Mouse (Mus musculus) liver, embryonic 15.5 days (tissue): ENCODE measurements around the gene Slc25a40. TPM values are rescaled to one million over a fixed set of nuclear protein-coding genes. Genes with fewer than 3 reads are reported as not detected.
A peak's percentile ranks its signal among the peaks of the same experiment; 100 is the strongest.

ENCODE experiments used
- ATAC-seq: fragments of 200-750 bp; cut with Nextera tagmentation; 2 replicates; pipeline ENCODE4 v1.8.0; 2017; ENCODE audit warnings: moderate number of reproducible peaks, mild to moderate bottlenecking, moderate library complexity; ENCODE audit not compliant: insufficient read depth
- H3K27ac ChIP-seq: fragments of 300-500 bp; sonication (generic); replicated peaks from 2 replicates; pipeline ENCODE4 v1.5.1; 2015; ENCODE audit warnings: mild to moderate bottlenecking, inconsistent platforms
- H3K27me3 ChIP-seq: fragments of 300-500 bp; sonication (generic); 2 replicates; pipeline ENCODE4 v1.6.1; 2015; ENCODE audit warnings: mild to moderate bottlenecking, inconsistent platforms
- H3K36me3 ChIP-seq: fragments of 300-500 bp; sonication (generic); replicated peaks from 2 replicates; pipeline ENCODE4 v1.6.1; 2015; ENCODE audit warnings: moderate library complexity, mild to moderate bottlenecking, inconsistent platforms
- H3K4me1 ChIP-seq: fragments of 300-500 bp; sonication (generic); replicated peaks from 2 replicates; pipeline ENCODE4 v1.6.1; 2015; ENCODE audit warnings: inconsistent platforms
- H3K4me2 ChIP-seq: fragments of 300-500 bp; sonication (generic); 2 replicates; pipeline ENCODE4 v1.6.1; 2015; ENCODE audit warnings: moderate library complexity, mild to moderate bottlenecking, inconsistent platforms
- H3K4me3 ChIP-seq: fragments of 300-500 bp; sonication (generic); replicated peaks from 2 replicates; pipeline ENCODE4 v1.5.1; 2015; ENCODE audit warnings: mild to moderate bottlenecking, inconsistent platforms
- H3K9ac ChIP-seq: fragments of 300-500 bp; sonication (generic); 2 replicates; pipeline ENCODE4 v1.6.1; 2015; ENCODE audit warnings: moderate library complexity, mild to moderate bottlenecking, inconsistent platforms
- H3K9me3 ChIP-seq: fragments of 300-500 bp; sonication (generic); replicated peaks from 2 replicates; pipeline ENCODE4 v1.6.1; 2016; ENCODE audit warnings: inconsistent platforms
- WGBS: fragments of 180-500 bp; shearing (Covaris S2); methylation state at CpG from one replicate; pipeline ENCODE4 v1.1.7; 2015; ENCODE audit warnings: mixed read lengths; ENCODE audit not compliant: insufficient replicate concordance; 5-methylcytosine and 5-hydroxymethylcytosine counted together
- polyA plus RNA-seq: library from polyadenylated mRNA; unstranded; fragments of >200 nt; fragmentation: Nextera tagmentation; extraction: Ambion mirVana; gene quantifications from 2 replicates; pipeline ENCODE4 v1.2.1, GENCODE M21; 2015

Slc25a40 gene
- polyA plus RNA-seq = 2.8 and 3.5 TPM in 2 replicates

DNA sequence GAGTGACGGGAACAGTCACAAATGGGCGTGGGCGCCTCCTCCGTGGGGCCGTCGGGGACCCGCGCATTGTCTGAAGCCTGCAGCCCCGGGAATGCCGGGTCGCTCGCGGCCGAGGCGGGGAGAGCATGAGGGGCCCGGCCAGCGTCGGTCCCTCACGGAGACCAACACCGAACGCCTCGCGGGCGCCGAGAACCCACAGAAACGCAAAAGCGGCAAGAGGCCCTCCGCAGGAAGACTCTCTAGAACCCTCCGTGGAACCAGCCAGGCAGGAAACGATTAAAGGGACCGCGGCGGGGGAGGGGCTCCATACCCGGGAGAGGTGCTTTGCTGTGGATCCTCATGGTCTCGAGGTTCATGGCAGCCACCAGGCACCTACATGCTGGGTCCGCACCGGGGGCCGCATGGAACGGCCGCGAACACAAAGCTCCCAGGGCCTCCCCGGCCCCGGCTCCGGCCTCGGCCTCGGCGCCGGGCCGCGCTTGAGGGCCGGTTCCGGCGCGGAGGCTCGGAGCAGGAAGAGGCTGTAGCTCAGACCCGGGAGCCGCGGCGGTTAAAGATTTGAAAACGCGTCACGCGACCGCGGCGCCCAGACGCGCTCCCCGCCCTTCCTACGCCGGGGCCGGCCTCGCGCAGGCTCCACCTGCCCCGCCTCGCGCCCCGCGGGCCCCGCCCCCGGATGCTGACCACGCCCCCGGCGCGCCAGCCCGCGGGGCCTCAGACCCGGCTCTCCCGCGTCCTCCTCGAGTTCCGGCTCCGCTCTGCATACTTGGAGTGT lies at the start of gene Slc25a40, which contains the start of gene Dbf4:
Gene Slc25a40 (plus strand): TSS at position 694 of the 775 bp plus-strand sequence.
Gene Dbf4 (minus strand): TSS at position 560 of the 775 bp plus-strand sequence.
- H3K27ac ChIP-seq = peak within 1 kb of the TSS; percentile 95
- H3K9me3 ChIP-seq = no peaks in the 10 kb centered on the region
- peaks cover 17% of the 10 kb centered on the region for H3K4me1 ChIP-seq
- peak within 1 kb of the TSS; percentile 95 for H3K4me3 ChIP-seq
- H3K4me2 ChIP-seq = peak within 1 kb of the TSS; percentile 86
- H3K27me3 ChIP-seq = no peaks in the 10 kb centered on the region
- under 1% methylated on average over 85 of the region's 93 CpGs for WGBS
- ATAC-seq = peak; percentile 98
- peaks cover 33% of the 10 kb centered on the region for H3K36me3 ChIP-seq
- peak within 1 kb of the TSS; percentile 97 for H3K9ac ChIP-seq

DNA sequence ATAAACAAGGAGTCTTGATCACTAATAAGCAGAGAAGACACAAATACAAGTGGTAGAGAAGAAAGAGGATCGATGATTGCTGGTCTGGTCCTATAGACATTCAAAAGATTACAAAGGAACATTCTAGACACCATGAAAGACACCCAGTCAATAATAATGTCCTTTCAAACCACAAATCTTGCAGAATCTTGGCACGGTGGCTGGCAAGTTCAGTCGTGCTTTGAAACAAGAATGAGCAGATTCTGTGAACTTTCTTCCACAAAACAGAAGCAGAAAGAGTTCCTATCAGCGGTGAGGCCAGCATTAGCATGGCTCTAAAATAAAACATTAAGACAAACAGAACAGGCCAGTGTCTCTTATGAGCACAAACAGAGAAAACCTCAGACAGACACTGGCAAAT lies 49.2 kb upstream of the Slc25a40 start:
- no peak overlapping the region for H3K4me3 ChIP-seq
- WGBS = 56% methylated on average over 4 of the region's 4 CpGs
- peaks cover 12% of the 10 kb centered on the region for H3K27me3 ChIP-seq

DNA sequence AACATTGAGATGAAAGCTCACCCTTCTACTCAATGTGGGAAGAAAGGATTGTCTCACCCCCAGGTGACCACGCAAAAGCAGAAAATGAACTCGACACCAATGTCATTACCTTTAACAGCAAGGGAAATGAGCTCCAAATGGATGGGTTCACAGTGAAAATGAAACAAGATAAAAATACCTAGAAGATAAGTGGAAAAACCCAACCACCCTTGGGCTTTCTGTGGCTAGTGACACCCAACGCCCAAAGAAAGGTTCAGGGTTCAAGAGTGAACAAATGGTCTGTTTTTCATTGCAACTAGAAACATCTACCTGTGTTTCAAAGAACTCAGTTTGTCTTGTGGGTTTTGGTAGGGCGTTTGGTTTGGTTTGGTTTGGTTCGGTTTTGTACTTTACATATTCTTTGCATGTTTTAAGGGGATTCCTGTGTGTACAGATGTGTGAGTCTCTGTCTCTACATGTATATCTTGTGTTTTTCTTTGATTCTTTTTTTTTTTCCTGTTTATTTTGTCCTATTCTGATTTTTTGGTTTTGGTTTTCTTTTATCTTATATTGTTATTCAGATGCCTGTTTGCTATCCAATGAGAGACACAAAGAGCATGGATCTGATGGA lies 48.2 kb upstream of the Slc25a40 start:
- Histone ChIP-seq H3K9ac (no peak overlapping the region), H3K36me3 (no peaks in the 10 kb centered on the region), H3K27ac (no peak overlapping the region), H3K4me1 (no peaks in the 10 kb centered on the region), H3K9me3 (no peaks in the 10 kb centered on the region), H3K27me3 (0 out of 2 replicates have a peak, but pooled peaks cover 4% of the 10 kb centered on the region), H3K4me3 (no peak overlapping the region), H3K4me2 (no peak overlapping the region)
- ATAC-seq = no peak
- WGBS = 54% methylated on average over 5 of the region's 5 CpGs

More for the DNA sequence above, 49.2 kb upstream of the Slc25a40 start:
- no peaks in the 10 kb centered on the region for H3K9me3 ChIP-seq
- H3K27ac ChIP-seq = no peak overlapping the region
- no peak overlapping the region for H3K4me2 ChIP-seq
- no peaks in the 10 kb centered on the region for H3K4me1 ChIP-seq
- ATAC-seq = no peak
- no peak overlapping the region for H3K9ac ChIP-seq
- no peaks in the 10 kb centered on the region for H3K36me3 ChIP-seq

DNA sequence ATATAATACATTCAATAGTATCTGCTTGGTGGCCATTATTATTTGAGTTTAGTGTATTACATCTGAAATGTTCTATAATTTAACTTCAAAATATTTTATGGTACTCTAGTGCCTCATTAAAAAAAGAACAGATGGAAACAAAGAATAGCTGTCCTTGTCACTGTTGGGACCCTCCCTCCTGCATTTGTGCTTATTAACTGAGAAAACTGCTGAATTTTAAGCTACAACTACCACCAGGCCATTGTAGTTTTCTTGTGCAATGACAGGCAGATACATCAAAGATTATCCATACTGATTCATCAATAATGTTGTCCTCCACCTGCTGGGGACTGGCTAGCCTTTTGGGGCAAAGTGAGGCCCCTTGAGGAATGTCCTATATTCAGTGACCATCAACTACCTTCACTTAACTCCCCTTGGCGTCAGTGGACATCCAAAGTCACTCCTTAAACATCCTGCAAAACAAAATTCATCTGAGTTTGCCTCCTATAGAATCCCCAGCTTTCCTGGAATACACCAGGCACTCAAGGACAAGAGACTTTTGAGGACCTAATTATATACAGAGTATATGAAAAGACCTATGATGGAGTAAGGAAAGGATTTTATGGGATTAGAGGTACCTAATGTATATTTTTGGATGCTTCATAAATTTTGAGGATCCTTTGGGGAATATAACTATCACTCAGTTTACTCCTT lies 28.6 kb upstream of the Slc25a40 start:
- no peaks in the 10 kb centered on the region for H3K27me3 ChIP-seq
- H3K27ac ChIP-seq = no peak overlapping the region
- H3K9ac ChIP-seq = no peak overlapping the region
- no peak for ATAC-seq
- no peak overlapping the region for H3K4me3 ChIP-seq
- H3K4me2 ChIP-seq = no peak overlapping the region
- no peaks in the 10 kb centered on the region for H3K4me1 ChIP-seq
- H3K36me3 ChIP-seq = peaks cover 25% of the 10 kb centered on the region
- H3K9me3 ChIP-seq = no peaks in the 10 kb centered on the region
- 64% methylated on average over 1 of the region's 1 CpGs for WGBS

DNA sequence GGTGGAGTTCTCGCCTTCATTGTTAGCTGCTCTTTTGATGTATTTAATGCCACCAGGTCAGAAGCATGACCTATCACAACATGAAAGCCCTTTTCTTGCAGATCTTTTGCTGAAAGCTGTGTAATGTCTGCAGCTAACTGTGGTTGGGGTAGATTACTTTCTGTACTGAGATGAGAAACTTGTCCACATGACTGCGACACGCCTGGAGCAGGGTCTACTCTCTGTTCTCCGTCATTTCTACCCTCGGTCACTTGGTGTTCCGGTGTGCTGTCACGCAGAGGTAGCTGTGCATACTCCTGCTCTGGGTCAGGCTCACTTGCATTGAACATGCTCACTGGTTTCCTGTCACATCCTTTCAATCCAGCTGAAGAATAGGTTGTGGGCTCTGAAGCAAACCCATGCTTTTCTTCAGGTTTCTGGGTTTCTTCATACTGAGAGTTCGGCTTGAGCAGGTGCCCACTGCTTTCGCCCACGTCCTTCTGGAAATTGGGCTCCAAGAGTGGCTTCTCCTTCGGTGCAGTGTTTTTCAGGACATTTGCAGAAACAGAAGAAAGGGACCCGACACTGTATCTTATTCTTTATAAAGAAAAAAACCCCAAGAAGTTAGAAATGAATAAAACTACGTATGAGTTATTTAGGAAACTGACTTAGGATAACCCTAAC lies 24.9 kb upstream of the Slc25a40 start:
- no peak for ATAC-seq
- no peak overlapping the region for H3K4me2 ChIP-seq
- no peak overlapping the region for H3K9ac ChIP-seq
- no peak overlapping the region for H3K27ac ChIP-seq
- 92% methylated on average over 13 of the region's 13 CpGs for WGBS
- no peaks in the 10 kb centered on the region for H3K27me3 ChIP-seq
- peaks cover 53% of the 10 kb centered on the region for H3K36me3 ChIP-seq
- no peaks in the 10 kb centered on the region for H3K4me1 ChIP-seq
- H3K9me3 ChIP-seq = no peaks in the 10 kb centered on the region
- H3K4me3 ChIP-seq = no peak overlapping the region

DNA sequence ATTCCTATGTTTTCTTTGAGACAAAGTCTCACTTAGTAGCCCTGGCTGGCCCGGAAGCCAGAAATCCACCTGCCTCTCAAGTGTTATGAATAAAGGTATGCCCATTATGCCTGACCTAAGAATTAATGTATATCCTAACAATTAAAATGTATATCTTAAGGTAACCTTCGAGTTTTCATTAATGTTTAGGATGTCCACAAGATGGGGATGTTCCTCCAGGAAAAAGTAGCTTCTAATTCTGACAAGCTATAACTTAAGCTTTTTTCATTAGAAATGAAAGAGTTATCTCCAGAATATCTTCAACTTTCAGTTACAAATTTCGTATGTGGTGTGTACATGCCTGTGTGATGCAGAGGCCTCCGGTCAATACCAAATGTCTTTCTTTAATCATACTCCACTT lies 13.9 kb upstream of the Slc25a40 start:
- H3K4me1 ChIP-seq = peaks cover 2% of the 10 kb centered on the region; the same call in 1 of the 2 replicates
- no peak overlapping the region for H3K4me3 ChIP-seq

DNA sequence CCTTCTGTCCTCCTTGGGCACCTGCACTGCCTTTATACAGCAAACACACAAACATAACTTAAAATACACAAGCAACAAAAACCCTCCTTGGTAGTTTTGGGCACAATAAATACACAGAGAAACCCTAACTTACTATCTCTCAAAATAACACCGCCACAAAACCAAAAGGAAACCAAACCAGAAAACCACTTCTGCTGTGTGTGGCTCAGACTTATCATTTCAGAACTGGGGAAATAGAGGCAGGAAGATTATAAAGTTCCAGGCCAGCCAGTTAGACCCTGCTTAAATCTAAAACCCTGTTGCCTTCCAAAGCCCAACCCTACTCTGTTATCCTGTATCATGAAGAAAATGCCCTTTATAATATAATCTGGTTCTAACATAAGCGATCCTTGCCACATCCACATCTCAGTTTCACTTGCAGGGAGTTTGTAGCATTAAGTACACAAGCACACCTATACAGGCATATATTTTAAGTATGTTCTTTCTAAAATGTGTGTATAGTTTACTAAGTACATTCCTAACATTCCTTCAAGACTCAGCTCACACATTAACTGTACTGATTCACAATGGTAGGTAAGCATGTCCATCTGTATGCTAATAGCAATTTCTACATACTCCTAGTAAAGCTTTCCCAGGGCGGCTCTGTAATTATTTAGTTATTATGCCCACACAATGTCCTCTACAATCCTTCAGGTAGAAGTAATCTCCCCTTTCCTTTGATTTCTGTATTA lies 5.8 kb upstream of the Slc25a40 start:
- H3K4me2 ChIP-seq = no peak overlapping the region
- no peak overlapping the region for H3K4me3 ChIP-seq
- H3K36me3 ChIP-seq = peaks cover 73% of the 10 kb centered on the region
- H3K4me1 ChIP-seq = peaks cover 18% of the 10 kb centered on the region
- H3K27ac ChIP-seq = no peak overlapping the region
- H3K27me3 ChIP-seq = no peaks in the 10 kb centered on the region
- no peaks in the 10 kb centered on the region for H3K9me3 ChIP-seq
- ATAC-seq = no peak
- WGBS = 75% methylated on average over 3 of the region's 3 CpGs
- H3K9ac ChIP-seq = no peak overlapping the region

More for the DNA sequence above, 13.9 kb upstream of the Slc25a40 start:
- Histone ChIP-seq H3K9me3 (no peaks in the 10 kb centered on the region), H3K27ac (no peak overlapping the region), H3K9ac (no peak overlapping the region), H3K27me3 (no peaks in the 10 kb centered on the region), H3K4me2 (no peak overlapping the region), H3K36me3 (peaks cover 76% of the 10 kb centered on the region)
- ATAC-seq = no peak
- WGBS = 84% methylated on average over 4 of the region's 4 CpGs

DNA sequence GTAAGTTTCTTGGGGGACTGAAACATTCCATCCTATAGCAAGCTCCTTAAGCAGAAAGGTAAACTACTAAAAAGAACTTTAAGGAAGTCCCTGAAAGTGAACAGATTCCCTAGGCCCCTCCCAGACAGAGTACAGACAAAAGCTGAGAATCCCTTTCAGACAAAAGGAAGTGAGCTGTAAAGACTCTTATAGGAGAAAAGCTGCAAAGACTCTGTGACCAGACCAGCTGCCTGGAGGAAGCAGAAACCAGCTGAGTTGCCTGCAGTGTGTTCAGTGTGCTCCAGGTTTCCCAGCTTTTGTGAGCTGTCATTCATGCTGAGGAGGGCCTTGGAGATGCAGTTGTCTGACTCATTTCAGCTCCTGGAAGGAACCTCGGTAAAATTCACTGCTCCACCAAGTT lies 5.2 kb upstream of the Slc25a40 start:
- ATAC-seq = no peak
- no peak overlapping the region for H3K4me2 ChIP-seq
- peaks cover 70% of the 10 kb centered on the region for H3K36me3 ChIP-seq
- no peaks in the 10 kb centered on the region for H3K9me3 ChIP-seq
- 25% methylated on average over 1 of the region's 1 CpGs for WGBS
- no peak overlapping the region for H3K27ac ChIP-seq
- peaks cover 18% of the 10 kb centered on the region for H3K4me1 ChIP-seq
- no peaks in the 10 kb centered on the region for H3K27me3 ChIP-seq
- H3K4me3 ChIP-seq = no peak overlapping the region
- no peak overlapping the region for H3K9ac ChIP-seq

DNA sequence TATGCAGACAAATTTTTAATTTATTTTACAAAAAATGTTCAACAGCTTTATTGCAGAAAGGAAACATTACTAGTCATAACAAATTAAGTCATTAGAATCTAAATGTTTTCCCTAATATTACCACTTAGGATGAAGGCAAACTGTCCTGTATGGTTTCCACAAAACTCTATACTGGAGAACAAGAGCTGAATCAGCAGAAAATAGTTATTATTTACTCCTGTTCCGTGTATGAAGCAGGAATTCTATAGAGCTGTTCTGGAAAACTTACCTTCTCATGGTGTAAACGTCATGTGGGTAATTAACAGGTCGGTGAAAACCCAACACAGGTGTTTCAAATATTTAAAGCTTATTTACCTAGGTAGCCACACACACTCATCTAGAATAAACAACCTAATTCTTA lies 1.2 kb upstream of the Slc25a40 start:
- Histone ChIP-seq H3K4me3 (peak overlapping the region; percentile 95), H3K9ac (peak overlapping the region; percentile 97), H3K27me3 (no peaks in the 10 kb centered on the region), H3K36me3 (peaks cover 42% of the 10 kb centered on the region), H3K4me1 (peaks cover 22% of the 10 kb centered on the region), H3K9me3 (no peaks in the 10 kb centered on the region), H3K4me2 (peak overlapping the region; percentile 86), H3K27ac (peak overlapping the region; percentile 95)
- WGBS = 11% methylated on average over 3 of the region's 3 CpGs
- ATAC-seq = no peak
